Mouse (Mus musculus): ENCODE results near the gene Stra6l. TPM values are rescaled to one million over a fixed set of nuclear protein-coding genes. Genes with fewer than 3 reads are reported as not detected.

Gene Stra6l
- polyA plus RNA-seq (2015; fragmentation: Nextera tagmentation; extraction: Ambion mirVana) = 1.6 TPM in 2 replicates

GRCm38 (mm10) chr4:45848109-45848824, at the start of gene Stra6l:
Stra6l (plus strand) TSS chr4:45848664.
- ATAC-seq = no peak
- no peaks in the 10 kb centered on the region for H3K9me3 ChIP-seq (ENCODE audit: control insufficient read depth, low read length)
- H3K27me3 ChIP-seq (replicated peaks; ENCODE audit: control insufficient read depth, insufficient read depth, low read length) = no peaks in the 10 kb centered on the region
- H3K4me2 ChIP-seq (ENCODE audit: low read length) = no peak within 1 kb of the TSS
- no peak within 1 kb of the TSS for H3K27ac ChIP-seq (ENCODE audit: low read length)
- H3K4me1 ChIP-seq (replicated peaks; ENCODE audit: control insufficient read depth, insufficient read depth, low read length) = no peaks in the 10 kb centered on the region
- no peak within 1 kb of the TSS for H3K4me3 ChIP-seq (replicated peaks; ENCODE audit: low read length)
- no peak within 1 kb of the TSS for H3K9ac ChIP-seq (replicated peaks; ENCODE audit: low read depth, low read length)
- WGBS = 77% methylated on average over 10 of the region's 10 CpGs
- H3K36me3 ChIP-seq (ENCODE audit: control insufficient read depth, insufficient read depth) = no peaks in the 10 kb centered on the region

GRCm38 (mm10) chr4:45798964-45799363, 49.5 kb upstream of the Stra6l start, which contains the start of gene Aldh1b1:
Aldh1b1 (plus strand) TSS chr4:45799022.
- Histone ChIP-seq H3K27me3 (replicated peaks; ENCODE audit: control insufficient read depth, insufficient read depth, low read length) (no peaks in the 10 kb centered on the region), H3K36me3 (ENCODE audit: control insufficient read depth, insufficient read depth) (peaks cover 4% of the 10 kb centered on the region), H3K27ac (ENCODE audit: low read length) (peak within 1 kb of the TSS; percentile 39; the same call in 1 of the 2 replicates), H3K4me3 (replicated peaks; ENCODE audit: low read length) (peak within 1 kb of the TSS; percentile 61), H3K9ac (replicated peaks; ENCODE audit: low read depth, low read length) (peak within 1 kb of the TSS; percentile 68), H3K4me1 (replicated peaks; ENCODE audit: control insufficient read depth, insufficient read depth, low read length) (peaks cover 22% of the 10 kb centered on the region), H3K9me3 (ENCODE audit: control insufficient read depth, low read length) (no peaks in the 10 kb centered on the region), H3K4me2 (ENCODE audit: low read length) (peak within 1 kb of the TSS; percentile 71)
- ATAC-seq = peak; percentile 93
- 0% methylated on average over 26 of the region's 26 CpGs for WGBS

GRCm38 (mm10) chr4:45799956-45800537, 48.4 kb upstream of the Stra6l start:
- Histone ChIP-seq H3K27ac (ENCODE audit: low read length) (no peak overlapping the region), H3K9ac (replicated peaks; ENCODE audit: low read depth, low read length) (no peak overlapping the region), H3K4me1 (replicated peaks; ENCODE audit: control insufficient read depth, insufficient read depth, low read length) (peaks cover 22% of the 10 kb centered on the region), H3K4me3 (replicated peaks; ENCODE audit: low read length) (no peak overlapping the region), H3K9me3 (ENCODE audit: control insufficient read depth, low read length) (no peaks in the 10 kb centered on the region), H3K4me2 (ENCODE audit: low read length) (no peak overlapping the region), H3K27me3 (replicated peaks; ENCODE audit: control insufficient read depth, insufficient read depth, low read length) (no peaks in the 10 kb centered on the region), H3K36me3 (ENCODE audit: control insufficient read depth, insufficient read depth) (peaks cover 4% of the 10 kb centered on the region)
- ATAC-seq = no peak
- 41% methylated on average over 3 of the region's 3 CpGs for WGBS

GRCm38 (mm10) chr4:45802900-45803299, 45.6 kb upstream of the Stra6l start:
- WGBS = 96% methylated on average over 14 of the region's 14 CpGs
- H3K9ac ChIP-seq (replicated peaks; ENCODE audit: low read depth, low read length) = no peak overlapping the region
- no peak overlapping the region for H3K4me2 ChIP-seq (ENCODE audit: low read length)
- H3K36me3 ChIP-seq (ENCODE audit: control insufficient read depth, insufficient read depth) = peaks cover 4% of the 10 kb centered on the region
- no peak for ATAC-seq
- H3K4me1 ChIP-seq (replicated peaks; ENCODE audit: control insufficient read depth, insufficient read depth, low read length) = peaks cover 20% of the 10 kb centered on the region
- H3K9me3 ChIP-seq (ENCODE audit: control insufficient read depth, low read length) = no peaks in the 10 kb centered on the region
- no peak overlapping the region for H3K27ac ChIP-seq (ENCODE audit: low read length)
- no peak overlapping the region for H3K4me3 ChIP-seq (replicated peaks; ENCODE audit: low read length)
- H3K27me3 ChIP-seq (replicated peaks; ENCODE audit: control insufficient read depth, insufficient read depth, low read length) = no peaks in the 10 kb centered on the region

- Histone ChIP-seq H3K27ac (ENCODE audit: low read length) (no peak overlapping the region), H3K36me3 (ENCODE audit: control insufficient read depth, insufficient read depth) (peaks cover 15% of the 10 kb centered on the region)
- ATAC-seq = 0 out of 2 replicates have a peak, but pooled peaks have one; percentile 18
Measured at GRCm38 (mm10) chr4:45808034-45808433, 40.4 kb upstream of the Stra6l start.

GRCm38 (mm10) chr4:45811250-45811649, 37.2 kb upstream of the Stra6l start:
- 14% methylated on average over 8 of the region's 8 CpGs for WGBS
- Histone ChIP-seq H3K4me2 (ENCODE audit: low read length) (no peak overlapping the region), H3K27ac (ENCODE audit: low read length) (no peak overlapping the region), H3K36me3 (ENCODE audit: control insufficient read depth, insufficient read depth) (peaks cover 25% of the 10 kb centered on the region), H3K9ac (replicated peaks; ENCODE audit: low read depth, low read length) (no peak overlapping the region), H3K27me3 (replicated peaks; ENCODE audit: control insufficient read depth, insufficient read depth, low read length) (no peaks in the 10 kb centered on the region), H3K9me3 (ENCODE audit: control insufficient read depth, low read length) (no peaks in the 10 kb centered on the region), H3K4me3 (replicated peaks; ENCODE audit: low read length) (no peak overlapping the region), H3K4me1 (replicated peaks; ENCODE audit: control insufficient read depth, insufficient read depth, low read length) (peaks cover 9% of the 10 kb centered on the region)
- no peak for ATAC-seq

More at GRCm38 (mm10) chr4:45808034-45808433, 40.4 kb upstream of the Stra6l start:
- H3K4me1 ChIP-seq (replicated peaks; ENCODE audit: control insufficient read depth, insufficient read depth, low read length) = no peaks in the 10 kb centered on the region
- H3K27me3 ChIP-seq (replicated peaks; ENCODE audit: control insufficient read depth, insufficient read depth, low read length) = no peaks in the 10 kb centered on the region
- WGBS = 17% methylated on average over 7 of the region's 7 CpGs
- H3K4me2 ChIP-seq (ENCODE audit: low read length) = no peak overlapping the region
- no peak overlapping the region for H3K4me3 ChIP-seq (replicated peaks; ENCODE audit: low read length)
- H3K9me3 ChIP-seq (ENCODE audit: control insufficient read depth, low read length) = no peaks in the 10 kb centered on the region
- H3K9ac ChIP-seq (replicated peaks; ENCODE audit: low read depth, low read length) = no peak overlapping the region

- no peaks in the 10 kb centered on the region for H3K9me3 ChIP-seq (ENCODE audit: control insufficient read depth, low read length)
- no peaks in the 10 kb centered on the region for H3K27me3 ChIP-seq (replicated peaks; ENCODE audit: control insufficient read depth, insufficient read depth, low read length)
- H3K4me1 ChIP-seq (replicated peaks; ENCODE audit: control insufficient read depth, insufficient read depth, low read length) = peaks cover 49% of the 10 kb centered on the region
- no peak for ATAC-seq
- H3K27ac ChIP-seq (ENCODE audit: low read length) = peak overlapping the region; percentile 42; the same call in 1 of the 2 replicates
- H3K4me2 ChIP-seq (ENCODE audit: low read length) = no peak overlapping the region
- no peak overlapping the region for H3K4me3 ChIP-seq (replicated peaks; ENCODE audit: low read length)
- H3K9ac ChIP-seq (replicated peaks; ENCODE audit: low read depth, low read length) = no peak overlapping the region
- H3K36me3 ChIP-seq (ENCODE audit: control insufficient read depth, insufficient read depth) = peaks cover 18% of the 10 kb centered on the region
- 26% methylated on average over 7 of the region's 7 CpGs for WGBS
Measured at GRCm38 (mm10) chr4:45815542-45815941, 32.9 kb upstream of the Stra6l start.

GRCm38 (mm10) chr4:45818814-45819207, 29.7 kb upstream of the Stra6l start:
- Histone ChIP-seq H3K27ac (ENCODE audit: low read length) (peak overlapping the region; percentile 96), H3K9ac (replicated peaks; ENCODE audit: low read depth, low read length) (peak overlapping the region; percentile 56), H3K27me3 (replicated peaks; ENCODE audit: control insufficient read depth, insufficient read depth, low read length) (no peaks in the 10 kb centered on the region), H3K4me3 (replicated peaks; ENCODE audit: low read length) (peak overlapping the region; percentile 12), H3K4me1 (replicated peaks; ENCODE audit: control insufficient read depth, insufficient read depth, low read length) (peaks cover 78% of the 10 kb centered on the region), H3K4me2 (ENCODE audit: low read length) (peak overlapping the region; percentile 47), H3K9me3 (ENCODE audit: control insufficient read depth, low read length) (no peaks in the 10 kb centered on the region), H3K36me3 (ENCODE audit: control insufficient read depth, insufficient read depth) (peaks cover 12% of the 10 kb centered on the region)
- peak; percentile 11; the same call in 1 of the 2 replicates for ATAC-seq
- 10% methylated on average over 4 of the region's 4 CpGs for WGBS

- peaks cover 83% of the 10 kb centered on the region for H3K4me1 ChIP-seq (replicated peaks; ENCODE audit: control insufficient read depth, insufficient read depth, low read length)
- H3K4me3 ChIP-seq (replicated peaks; ENCODE audit: low read length) = peak overlapping the region; percentile 12
- H3K36me3 ChIP-seq (ENCODE audit: control insufficient read depth, insufficient read depth) = peaks cover 12% of the 10 kb centered on the region
- no peaks in the 10 kb centered on the region for H3K9me3 ChIP-seq (ENCODE audit: control insufficient read depth, low read length)
- peak; percentile 83 for ATAC-seq
- peak overlapping the region; percentile 96 for H3K27ac ChIP-seq (ENCODE audit: low read length)
- no peaks in the 10 kb centered on the region for H3K27me3 ChIP-seq (replicated peaks; ENCODE audit: control insufficient read depth, insufficient read depth, low read length)
- H3K9ac ChIP-seq (replicated peaks; ENCODE audit: low read depth, low read length) = peak overlapping the region; percentile 56
- peak overlapping the region; percentile 47 for H3K4me2 ChIP-seq (ENCODE audit: low read length)
- under 1% methylated on average over 17 of the region's 17 CpGs for WGBS
Measured at GRCm38 (mm10) chr4:45819208-45819931, 29.1 kb upstream of the Stra6l start.
